Mouse (Mus musculus) hindbrain, embryonic 13.5 days (tissue): ENCODE data around the gene Ccr10. TPM values are rescaled to one million over a fixed set of nuclear protein-coding genes. Genes with fewer than 3 reads are reported as not detected.
A peak's percentile ranks its signal among the peaks of the same experiment; 100 is the strongest.

Experiments
- ATAC-seq: fragments of 200-750 bp; cut with Nextera tagmentation; 2 replicates; pipeline ENCODE4 v1.8.0; 2017; ENCODE audit warnings: moderate TSS enrichment; ENCODE audit not compliant: low FRiP score
- H3K27ac ChIP-seq: fragments of 300-500 bp; sonication (generic); 2 replicates; pipeline ENCODE4 v1.5.1; 2015; ENCODE audit warnings: inconsistent platforms, mild to moderate bottlenecking, moderate library complexity
- H3K27me3 ChIP-seq: fragments of 300-500 bp; sonication (generic); 2 replicates; pipeline ENCODE4 v1.6.1; 2015; ENCODE audit warnings: mild to moderate bottlenecking, inconsistent platforms
- H3K36me3 ChIP-seq: fragments of 300-500 bp; sonication (generic); 2 replicates; pipeline ENCODE4 v1.6.1; 2015; ENCODE audit warnings: mild to moderate bottlenecking, inconsistent platforms
- H3K4me1 ChIP-seq: fragments of 300-500 bp; sonication (generic); replicated peaks from 2 replicates; pipeline ENCODE4 v1.6.1; 2015; ENCODE audit warnings: inconsistent platforms
- H3K4me2 ChIP-seq: fragments of 300-500 bp; sonication (generic); 2 replicates; pipeline ENCODE4 v1.6.1; 2015; ENCODE audit warnings: inconsistent platforms, mild to moderate bottlenecking, moderate library complexity
- H3K4me3 ChIP-seq: fragments of 300-500 bp; sonication (generic); 2 replicates; pipeline ENCODE4 v1.5.1; 2015; ENCODE audit warnings: mild to moderate bottlenecking, inconsistent platforms
- H3K9ac ChIP-seq: fragments of 300-500 bp; sonication (generic); 2 replicates; pipeline ENCODE4 v1.6.1; 2015; ENCODE audit warnings: mild to moderate bottlenecking, inconsistent platforms
- H3K9me3 ChIP-seq: fragments of 300-500 bp; sonication (generic); 2 replicates; pipeline ENCODE4 v1.6.1; 2016; ENCODE audit warnings: inconsistent platforms
- WGBS: fragments of 180-500 bp; shearing (Covaris S2); methylation state at CpG from one replicate; pipeline ENCODE4 v1.1.7; 2015; 5-methylcytosine and 5-hydroxymethylcytosine counted together
- polyA plus RNA-seq: library from polyadenylated mRNA; unstranded; fragments of >200 nt; fragmentation: Nextera tagmentation; extraction: Ambion mirVana; gene quantifications from 2 replicates; pipeline ENCODE4 v1.2.1, GENCODE M21; 2015

Gene Ccr10
- polyA plus RNA-seq, 1 experiment from 2014 or later = 0.13 TPM

DNA sequence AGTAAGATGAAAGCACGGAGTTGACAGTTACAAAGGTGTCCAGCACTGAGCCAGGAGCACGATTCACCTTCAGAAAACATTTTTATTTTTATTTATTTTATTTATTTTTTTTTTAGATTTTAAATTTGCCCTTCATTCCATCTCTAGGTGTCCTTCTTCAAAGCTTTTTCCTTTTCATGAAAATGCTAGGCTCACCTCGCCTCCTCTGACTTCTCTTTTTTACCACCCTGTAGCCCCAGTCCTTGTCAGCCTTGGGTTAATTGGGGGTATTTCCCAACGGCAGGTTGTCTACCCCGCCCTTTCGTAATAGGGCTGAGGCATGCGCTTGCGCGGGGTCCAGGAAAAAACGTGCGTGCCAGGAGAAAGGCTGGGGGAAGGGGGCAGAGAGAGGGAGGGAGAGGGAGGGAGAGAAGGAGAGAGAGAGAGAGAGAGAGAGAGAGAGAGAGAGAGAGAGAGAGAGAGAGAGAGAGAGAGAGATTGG lies 433 bp upstream of the Ccr10 start:
- Histone ChIP-seq H3K9me3 (no peaks in the 10 kb centered on the region), H3K4me3 (peak overlapping the region; percentile 43), H3K4me1 (peaks cover 69% of the 10 kb centered on the region), H3K27ac (peak overlapping the region; percentile 58; the same call in 1 of the 2 replicates), H3K36me3 (no peaks in the 10 kb centered on the region), H3K4me2 (peak overlapping the region; percentile 59), H3K9ac (peak overlapping the region; percentile 67; the same call in 1 of the 2 replicates), H3K27me3 (peaks cover 59% of the 10 kb centered on the region)
- WGBS = 9% methylated on average over 11 of the region's 11 CpGs
- ATAC-seq = no peak

DNA sequence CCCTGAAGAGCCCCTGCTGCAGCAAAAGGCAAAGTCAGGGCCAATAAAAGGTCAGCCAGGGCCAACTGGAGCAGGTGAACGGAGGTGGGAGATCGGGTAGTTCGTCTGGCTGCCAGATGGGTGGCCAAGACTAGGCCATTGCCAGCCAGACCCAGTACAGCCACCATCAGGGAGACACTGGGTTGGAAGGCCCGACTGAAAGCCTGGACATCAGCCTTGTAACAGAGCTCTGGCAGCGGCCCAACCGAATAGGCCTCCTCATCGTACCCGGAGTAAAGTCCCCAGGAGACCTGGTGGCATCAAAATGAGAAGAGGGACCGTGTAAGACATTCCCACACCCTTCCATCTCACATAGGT lies 876 bp downstream of the Ccr10 start:
- peak overlapping the region; percentile 73 for H3K9ac ChIP-seq
- 21% methylated on average over 9 of the region's 9 CpGs for WGBS
- H3K4me3 ChIP-seq = peak overlapping the region; percentile 32
- peak overlapping the region; percentile 59 for H3K4me2 ChIP-seq
- H3K9me3 ChIP-seq = no peaks in the 10 kb centered on the region
- ATAC-seq = no peak
- H3K27me3 ChIP-seq = peaks cover 66% of the 10 kb centered on the region
- H3K27ac ChIP-seq = peak overlapping the region; percentile 71
- peaks cover 82% of the 10 kb centered on the region for H3K4me1 ChIP-seq
- no peaks in the 10 kb centered on the region for H3K36me3 ChIP-seq

DNA sequence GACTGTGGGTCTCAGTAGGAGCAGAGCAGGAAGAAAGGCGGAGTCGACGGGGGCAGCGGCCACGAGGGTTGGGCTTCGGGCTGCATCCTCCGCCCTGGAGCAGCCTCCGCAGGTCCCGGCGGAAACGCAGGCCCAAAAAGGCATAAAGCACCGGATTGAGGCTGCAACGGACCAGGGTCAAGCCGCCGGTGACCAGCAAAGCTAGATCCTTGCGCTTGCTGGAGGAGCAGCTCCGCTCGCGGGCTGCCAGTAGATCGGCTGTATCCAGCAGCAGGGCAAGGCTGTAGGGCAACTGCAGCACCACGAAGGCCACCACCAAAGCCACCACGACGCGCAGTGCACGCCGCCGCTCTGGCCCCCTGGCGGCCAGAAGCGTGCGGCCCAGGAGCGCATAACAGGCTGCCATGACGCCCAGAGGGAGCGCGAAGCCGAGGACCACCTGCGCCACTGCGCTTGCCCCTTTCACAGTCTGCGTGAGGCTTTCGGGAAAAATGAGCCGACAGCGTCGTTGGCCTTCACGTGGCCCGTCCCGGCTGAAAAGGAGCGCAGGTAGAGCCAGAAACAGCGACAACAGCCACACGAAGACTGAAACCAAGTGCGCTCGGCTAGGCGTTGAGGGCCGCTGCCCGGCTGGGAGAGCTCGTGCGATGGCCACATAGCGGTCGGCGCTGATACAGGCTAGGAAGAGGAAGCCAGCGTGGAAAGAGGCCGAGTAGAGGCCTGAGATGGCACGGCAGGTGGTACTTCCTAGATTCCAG lies 1.4 kb downstream of the Ccr10 start:
- Histone ChIP-seq H3K4me3 (peak overlapping the region; percentile 32), H3K27ac (peak overlapping the region; percentile 71), H3K9ac (peak overlapping the region; percentile 73), H3K27me3 (peaks cover 66% of the 10 kb centered on the region), H3K4me1 (peaks cover 87% of the 10 kb centered on the region), H3K4me2 (peak overlapping the region; percentile 59), H3K9me3 (no peaks in the 10 kb centered on the region), H3K36me3 (no peaks in the 10 kb centered on the region)
- peak; percentile 33 for ATAC-seq
- under 1% methylated on average over 61 of the region's 61 CpGs for WGBS

- H3K27me3 ChIP-seq = peaks cover 66% of the 10 kb centered on the region
- 4% methylated on average over 11 of the region's 11 CpGs for WGBS
- peak overlapping the region; percentile 73; the same call in 1 of the 2 replicates for H3K9ac ChIP-seq
- H3K4me3 ChIP-seq = peak overlapping the region; percentile 32
- H3K27ac ChIP-seq = no peak overlapping the region
- ATAC-seq = no peak
- no peaks in the 10 kb centered on the region for H3K9me3 ChIP-seq
- H3K4me2 ChIP-seq = peak overlapping the region; percentile 59
- H3K4me1 ChIP-seq = peaks cover 88% of the 10 kb centered on the region
- no peaks in the 10 kb centered on the region for H3K36me3 ChIP-seq
These were observed 2.1 kb downstream of the Ccr10 start for GRCm38 (mm10) chr11:101173112-101173511.

GRCm38 (mm10) chr11:101172434-101172815 lies 2.8 kb downstream of the Ccr10 start:
- ATAC-seq = no peak
- 20% methylated on average over 5 of the region's 5 CpGs for WGBS
- Histone ChIP-seq H3K9me3 (no peaks in the 10 kb centered on the region), H3K4me2 (peak overlapping the region; percentile 83), H3K27me3 (peaks cover 66% of the 10 kb centered on the region), H3K4me1 (peaks cover 83% of the 10 kb centered on the region), H3K4me3 (peak overlapping the region; percentile 49), H3K9ac (peak overlapping the region; percentile 69), H3K36me3 (peaks cover 6% of the 10 kb centered on the region), H3K27ac (peak overlapping the region; percentile 89)

DNA sequence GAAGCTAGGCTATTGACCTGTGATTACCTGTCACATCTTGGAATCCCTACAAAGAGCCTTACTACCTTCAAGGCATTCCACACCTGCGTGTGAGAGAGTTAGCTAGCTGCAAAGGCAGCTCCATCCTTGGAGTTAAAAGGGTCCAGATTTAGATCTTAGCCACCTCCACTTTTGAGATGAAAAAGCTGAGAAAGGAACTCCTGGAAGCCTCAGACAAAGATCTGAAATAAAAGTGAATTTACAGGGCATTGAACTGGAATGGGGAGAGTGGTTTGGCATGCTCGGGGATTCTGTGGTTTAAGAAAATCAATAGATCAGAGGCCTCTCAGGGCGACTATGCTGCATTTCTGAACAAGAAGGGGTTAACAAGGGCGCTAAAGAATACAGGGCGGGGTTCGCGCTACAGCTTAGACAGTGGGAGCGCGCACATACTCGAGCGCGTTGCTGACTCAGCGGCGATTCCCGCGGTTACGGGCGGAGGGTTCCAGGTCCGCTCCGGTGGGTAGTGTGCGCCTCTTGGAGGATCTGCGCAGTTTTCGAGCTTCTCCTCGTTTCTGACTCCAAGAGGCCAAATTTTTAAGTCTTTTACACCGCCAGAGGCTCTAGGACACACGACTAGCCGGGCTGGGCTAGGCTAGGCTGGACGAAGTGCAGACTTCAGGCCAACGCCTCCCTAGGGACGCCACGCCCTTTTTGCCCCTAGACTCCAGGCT lies 3.4 kb downstream of the Ccr10 start:
- peak overlapping the region; percentile 69 for H3K9ac ChIP-seq
- under 1% methylated on average over 31 of the region's 31 CpGs for WGBS
- peak; percentile 46 for ATAC-seq
- peak overlapping the region; percentile 89 for H3K27ac ChIP-seq
- peak overlapping the region; percentile 83 for H3K4me2 ChIP-seq
- H3K27me3 ChIP-seq = peaks cover 66% of the 10 kb centered on the region
- H3K4me1 ChIP-seq = peaks cover 77% of the 10 kb centered on the region
- H3K9me3 ChIP-seq = no peaks in the 10 kb centered on the region
- peaks cover 12% of the 10 kb centered on the region for H3K36me3 ChIP-seq
- peak overlapping the region; percentile 49 for H3K4me3 ChIP-seq

GRCm38 (mm10) chr11:101170811-101171610 lies 4.2 kb downstream of the Ccr10 start, which contains the start of gene Plekhh3:
TSS of gene Plekhh3 (minus strand) at chr11:101171351.
- H3K36me3 ChIP-seq = peaks cover 21% of the 10 kb centered on the region
- H3K27me3 ChIP-seq = peaks cover 69% of the 10 kb centered on the region
- WGBS = under 1% methylated on average over 40 of the region's 50 CpGs
- H3K4me3 ChIP-seq = peak within 1 kb of the TSS; percentile 76
- ATAC-seq = peak; percentile 96
- H3K4me2 ChIP-seq = peak within 1 kb of the TSS; percentile 91
- H3K4me1 ChIP-seq = peaks cover 71% of the 10 kb centered on the region
- H3K27ac ChIP-seq = peak within 1 kb of the TSS; percentile 89
- peak within 1 kb of the TSS; percentile 83 for H3K9ac ChIP-seq
- no peaks in the 10 kb centered on the region for H3K9me3 ChIP-seq

DNA sequence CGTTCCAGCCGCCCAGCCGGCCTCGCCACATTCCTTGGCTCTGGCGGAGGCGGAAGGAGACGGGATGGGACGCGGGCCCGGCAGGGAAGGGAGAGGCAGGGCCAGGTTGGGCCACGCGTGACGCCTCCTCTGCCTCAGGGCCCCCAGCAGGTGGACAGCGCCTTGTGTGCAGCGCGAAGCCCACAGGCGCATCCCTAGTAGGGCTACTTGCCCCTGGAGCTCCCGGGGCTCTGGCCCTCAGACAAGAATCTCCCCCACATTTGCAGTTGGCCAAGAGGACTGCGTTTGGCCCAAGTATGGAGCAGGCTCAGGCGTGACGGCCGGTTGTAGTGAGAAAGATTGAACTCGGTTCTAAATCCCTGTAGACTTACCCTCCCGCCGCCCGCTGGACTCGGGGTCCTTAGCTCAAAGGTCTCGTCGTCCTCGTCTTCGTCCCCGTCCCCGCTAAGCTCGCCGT lies 4.9 kb downstream of the Ccr10 start, which contains the start of gene Cntnap1:
Gene Cntnap1 (plus strand): TSS at position 170 of the 457 bp plus-strand sequence.
- ATAC-seq = no peak

GRCm38 (mm10) chr11:101169301-101170107 lies 5.7 kb downstream of the Ccr10 start:
- H3K27ac ChIP-seq = no peak overlapping the region
- peaks cover 31% of the 10 kb centered on the region for H3K36me3 ChIP-seq
- H3K9ac ChIP-seq = peak overlapping the region; percentile 83
- peaks cover 72% of the 10 kb centered on the region for H3K27me3 ChIP-seq
- no peak for ATAC-seq
- H3K9me3 ChIP-seq = no peaks in the 10 kb centered on the region
- H3K4me2 ChIP-seq = peak overlapping the region; percentile 91
- WGBS = 14% methylated on average over 17 of the region's 17 CpGs
- H3K4me1 ChIP-seq = peaks cover 63% of the 10 kb centered on the region
- H3K4me3 ChIP-seq = peak overlapping the region; percentile 76

More for the DNA sequence above, 4.9 kb downstream of the Ccr10 start, which contains the start of gene Cntnap1:
- peak within 1 kb of the TSS; percentile 91 for H3K4me2 ChIP-seq
- WGBS = under 1% methylated on average over 35 of the region's 35 CpGs
- H3K27ac ChIP-seq = peak within 1 kb of the TSS; percentile 87
- peaks cover 67% of the 10 kb centered on the region for H3K4me1 ChIP-seq
- H3K27me3 ChIP-seq = peaks cover 72% of the 10 kb centered on the region
- H3K9ac ChIP-seq = peak within 1 kb of the TSS; percentile 83
- no peaks in the 10 kb centered on the region for H3K9me3 ChIP-seq
- peak within 1 kb of the TSS; percentile 76 for H3K4me3 ChIP-seq
- peaks cover 24% of the 10 kb centered on the region for H3K36me3 ChIP-seq

GRCm38 (mm10) chr11:101168301-101168980 lies 6.8 kb downstream of the Ccr10 start:
- H3K4me1 ChIP-seq = peaks cover 59% of the 10 kb centered on the region
- no peak for ATAC-seq
- WGBS = 58% methylated on average over 18 of the region's 18 CpGs

DNA sequence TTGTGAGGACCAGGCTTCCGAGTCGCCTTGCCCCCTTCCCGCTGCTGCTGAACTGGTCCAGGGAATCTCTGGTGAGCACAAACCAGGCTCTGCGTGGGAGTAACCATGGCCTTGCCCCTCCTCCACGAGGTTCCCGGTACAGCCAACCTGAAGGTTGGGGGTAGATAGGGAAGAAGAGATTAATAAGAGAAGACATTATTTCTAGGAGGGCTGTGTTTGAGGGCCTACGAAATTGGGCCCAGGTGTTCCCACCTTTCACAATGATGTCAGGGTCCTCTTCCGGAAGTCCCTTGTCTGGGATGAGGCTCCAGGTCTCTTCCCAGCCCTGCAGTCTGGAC lies 7.3 kb downstream of the Ccr10 start:
- Histone ChIP-seq H3K27ac (no peak overlapping the region), H3K4me2 (no peak overlapping the region), H3K36me3 (peaks cover 45% of the 10 kb centered on the region), H3K4me1 (peaks cover 54% of the 10 kb centered on the region), H3K27me3 (peaks cover 77% of the 10 kb centered on the region), H3K9me3 (no peaks in the 10 kb centered on the region), H3K9ac (no peak overlapping the region), H3K4me3 (no peak overlapping the region)
- ATAC-seq = no peak
- WGBS = 46% methylated on average over 8 of the region's 8 CpGs

More at GRCm38 (mm10) chr11:101168301-101168980, 6.8 kb downstream of the Ccr10 start:
- H3K9ac ChIP-seq = no peak overlapping the region
- H3K4me3 ChIP-seq = peak overlapping the region; percentile 76
- H3K4me2 ChIP-seq = peak overlapping the region; percentile 91
- no peaks in the 10 kb centered on the region for H3K9me3 ChIP-seq
- no peak overlapping the region for H3K27ac ChIP-seq
- H3K27me3 ChIP-seq = peaks cover 77% of the 10 kb centered on the region
- H3K36me3 ChIP-seq = peaks cover 40% of the 10 kb centered on the region
